Mouse (Mus musculus) liver, embryonic 14.5 days (tissue): ENCODE data around the gene Med13l. TPM values are rescaled to one million over a fixed set of nuclear protein-coding genes. Genes with fewer than 3 reads are reported as not detected.

ENCODE experiments used
- ATAC-seq: fragments of 200-750 bp; cut with Nextera tagmentation; 2 replicates; pipeline ENCODE4 v1.8.0; 2017; ENCODE audit warnings: moderate number of reproducible peaks, mild to moderate bottlenecking, moderate library complexity; ENCODE audit not compliant: insufficient read depth
- DNase-seq, 3 experiments: peaks; one replicate each; pipeline ENCODE4 v3.0.0-alpha.2; 2012 to 2013; ENCODE audit warnings: low read depth in 3 of 3, low spot score in 3 of 3
- H3K27ac ChIP-seq: fragments of 300-500 bp; sonication (generic); 2 replicates; pipeline ENCODE4 v1.5.1; 2014; ENCODE audit warnings: moderate library complexity, mild to moderate bottlenecking, control low read depth, inconsistent platforms
- H3K27me3 ChIP-seq: fragments of 300-500 bp; sonication (generic); 2 replicates; pipeline ENCODE4 v1.6.1; 2014; ENCODE audit warnings: mild to moderate bottlenecking, low read length, moderate library complexity; ENCODE audit not compliant: control insufficient read depth, insufficient read depth
- H3K36me3 ChIP-seq: fragments of 300-500 bp; sonication (generic); replicated peaks from 2 replicates; pipeline ENCODE4 v1.6.1; 2014; ENCODE audit warnings: low read depth; ENCODE audit not compliant: control insufficient read depth, insufficient read depth
- H3K4me1 ChIP-seq, 2 experiments: fragments of 200-500 bp in 1 of 2; fragments of 300-500 bp in 1 of 2; sonication (generic) in 1 of 2; replicated peaks; 2 replicates each; pipeline ENCODE4 v1.6.1; 2012 to 2014; ENCODE audit warnings: antibody characterized with exemption in 1 of 2, inconsistent platforms in 1 of 2, low read length in 1 of 2; ENCODE audit not compliant: control insufficient read depth in 2 of 2, insufficient read depth in 2 of 2
- H3K4me2 ChIP-seq: fragments of 300-500 bp; sonication (generic); 2 replicates; pipeline ENCODE4 v1.6.1; 2014; ENCODE audit warnings: low read depth, mild to moderate bottlenecking, control low read depth, moderate library complexity
- H3K4me3 ChIP-seq, 2 experiments: fragments of 200-500 bp in 1 of 2; fragments of 300-500 bp in 1 of 2; sonication (generic) in 1 of 2; 2 replicates each; pipeline ENCODE4 v1.5.1; 2012 to 2014; ENCODE audit warnings: low read depth in 2 of 2, low read length in 2 of 2, mild to moderate bottlenecking in 2 of 2, control low read depth in 1 of 2, inconsistent platforms in 1 of 2, moderate library complexity in 1 of 2; ENCODE audit not compliant: insufficient read depth in 1 of 2
- H3K9ac ChIP-seq: fragments of 300-500 bp; sonication (generic); replicated peaks from 2 replicates; pipeline ENCODE4 v1.6.1; 2014; ENCODE audit warnings: mild to moderate bottlenecking, control low read depth, moderate library complexity
- H3K9me3 ChIP-seq: fragments of 300-500 bp; sonication (generic); 2 replicates; pipeline ENCODE4 v1.6.1; 2016; ENCODE audit warnings: low read length, mixed read lengths; ENCODE audit not compliant: control insufficient read depth
- CTCF ChIP-seq: IDR thresholded peaks from 2 replicates; pipeline ENCODE4 v1.5.1; 2016; ENCODE audit warnings: antibody characterized with exemption, low read depth, control low read depth
- EP300 ChIP-seq: IDR thresholded peaks from 2 replicates; pipeline ENCODE4 v1.6.1; 2016; ENCODE audit warnings: antibody characterized with exemption, low read depth
- WGBS: fragments of 180-500 bp; shearing (Covaris S2); extraction: QIAGEN DNeasy Blood & Tissue Kit; methylation state at CpG from one replicate; pipeline ENCODE4 v1.1.7; 2014; ENCODE audit not compliant: insufficient replicate concordance; 5-methylcytosine and 5-hydroxymethylcytosine counted together
- polyA plus RNA-seq, 2 experiments: library from polyadenylated mRNA; depleted of rRNA in 1 of 2; stranded (reverse) in 1 of 2; unstranded in 1 of 2; fragments of >200 nt; fragmentation: Nextera tagmentation in 1 of 2; extraction: Ambion mirVana in 1 of 2; gene quantifications; 2 replicates each; pipeline versions ENCODE4 v1.2.1 to v1.2.3; 2012 to 2014

Med13l gene
- polyA plus RNA-seq, 2 experiments = 6.4 to 9.9 TPM

- no peak for ATAC-seq
- H3K27me3 ChIP-seq = no peaks in the 10 kb centered on the region
- TF ChIP-seq CTCF (no peak), EP300 (no peak)
- no peak overlapping the region for H3K4me2 ChIP-seq
- no peak overlapping the region for H3K9ac ChIP-seq
- WGBS = 68% methylated on average over 3 of the region's 3 CpGs
- no peak overlapping the region for H3K27ac ChIP-seq
- no peaks in the 10 kb centered on the region for H3K36me3 ChIP-seq
- H3K9me3 ChIP-seq = no peaks in the 10 kb centered on the region
- no peak overlapping the region for H3K4me3 ChIP-seq
- no peak for DNase-seq
- H3K4me1 ChIP-seq = peaks cover 13 to 23% of the 10 kb centered on the region in 2 experiments
Measured at GRCm38 (mm10) chr5:118569017-118569416, 8.5 kb downstream of the Med13l start.

- H3K4me1 ChIP-seq = peaks cover 7 to 23% of the 10 kb centered on the region in 2 experiments; a peak in 3 of 4 replicates
- no peaks in the 10 kb centered on the region for H3K27me3 ChIP-seq
- no peak overlapping the region for H3K4me2 ChIP-seq
Measured at GRCm38 (mm10) chr5:118569606-118570580, 9.4 kb downstream of the Med13l start.

GRCm38 (mm10) chr5:118571504-118571903 lies 11.0 kb downstream of the Med13l start:
- Histone ChIP-seq H3K9me3 (no peaks in the 10 kb centered on the region), H3K4me2 (no peak overlapping the region), H3K4me3 (no peak overlapping the region), H3K27ac (no peak overlapping the region), H3K9ac (no peak overlapping the region), H3K4me1 (peaks cover 3 to 18% of the 10 kb centered on the region in 2 experiments; a peak in 2 of 4 replicates), H3K36me3 (no peaks in the 10 kb centered on the region), H3K27me3 (no peaks in the 10 kb centered on the region)
- TF ChIP-seq EP300 (no peak), CTCF (peak; percentile 32)
- 71% methylated on average over 4 of the region's 4 CpGs for WGBS
- no peak for DNase-seq
- ATAC-seq = peak; percentile 20; the same call in 1 of the 2 replicates

More at GRCm38 (mm10) chr5:118569606-118570580, 9.4 kb downstream of the Med13l start:
- no peak overlapping the region for H3K9ac ChIP-seq
- DNase-seq = no peak
- WGBS = 77% methylated on average over 20 of the region's 20 CpGs
- ATAC-seq = no peak
- H3K36me3 ChIP-seq = no peaks in the 10 kb centered on the region
- H3K27ac ChIP-seq = no peak overlapping the region
- H3K9me3 ChIP-seq = no peaks in the 10 kb centered on the region
- TF ChIP-seq CTCF = no peak
- no peak for TF ChIP-seq EP300
- H3K4me3 ChIP-seq = no peak overlapping the region

GRCm38 (mm10) chr5:118574236-118574635 lies 13.8 kb downstream of the Med13l start:
- no peak overlapping the region for H3K9ac ChIP-seq
- DNase-seq (no peak), ATAC-seq (no peak; the same call in 1 of the 2 replicates)
- no peak for TF ChIP-seq CTCF
- TF ChIP-seq EP300 = no peak
- H3K4me3 ChIP-seq = no peak overlapping the region
- H3K4me1 ChIP-seq = peaks cover 3 to 16% of the 10 kb centered on the region in 2 experiments; a peak in 2 of 4 replicates
- WGBS = 44% methylated on average over 3 of the region's 3 CpGs
- H3K9me3 ChIP-seq = no peaks in the 10 kb centered on the region
- H3K4me2 ChIP-seq = no peak overlapping the region
- H3K36me3 ChIP-seq = no peaks in the 10 kb centered on the region
- no peak overlapping the region for H3K27ac ChIP-seq
- H3K27me3 ChIP-seq = no peaks in the 10 kb centered on the region

GRCm38 (mm10) chr5:118574997-118575396 lies 14.5 kb downstream of the Med13l start:
- Histone ChIP-seq H3K27me3 (no peaks in the 10 kb centered on the region), H3K4me1 (peaks cover 3 to 16% of the 10 kb centered on the region in 2 experiments; a peak in 2 of 4 replicates), H3K27ac (no peak overlapping the region), H3K4me3 (no peak overlapping the region), H3K9me3 (no peaks in the 10 kb centered on the region), H3K36me3 (no peaks in the 10 kb centered on the region), H3K4me2 (no peak overlapping the region), H3K9ac (no peak overlapping the region)
- no peak for ATAC-seq
- TF ChIP-seq EP300 = no peak
- no peak for TF ChIP-seq CTCF
- 85% methylated on average over 7 of the region's 7 CpGs for WGBS
- no peak for DNase-seq
